Mouse (Mus musculus) brain, adult 10 weeks (tissue): ENCODE measurements around the gene Eef1akmt2. TPM values are rescaled to one million over a fixed set of nuclear protein-coding genes. Genes with fewer than 3 reads are reported as not detected.

Source experiments
- polyA plus RNA-seq: library from polyadenylated mRNA; stranded (reverse); fragments of 350-450 nt; fragmentation: Illumina TruSeq; extraction: RNeasy Lipid Tissue Mini Kit (QIAGEN cat#74804); gene quantifications from one replicate; pipeline ENCODE4 v1.2.3, GENCODE M21; 2015; ENCODE audit warnings: low read depth, low replicate concordance

The Eef1akmt2 gene
- polyA plus RNA-seq: 50.1 TPM

DNA sequence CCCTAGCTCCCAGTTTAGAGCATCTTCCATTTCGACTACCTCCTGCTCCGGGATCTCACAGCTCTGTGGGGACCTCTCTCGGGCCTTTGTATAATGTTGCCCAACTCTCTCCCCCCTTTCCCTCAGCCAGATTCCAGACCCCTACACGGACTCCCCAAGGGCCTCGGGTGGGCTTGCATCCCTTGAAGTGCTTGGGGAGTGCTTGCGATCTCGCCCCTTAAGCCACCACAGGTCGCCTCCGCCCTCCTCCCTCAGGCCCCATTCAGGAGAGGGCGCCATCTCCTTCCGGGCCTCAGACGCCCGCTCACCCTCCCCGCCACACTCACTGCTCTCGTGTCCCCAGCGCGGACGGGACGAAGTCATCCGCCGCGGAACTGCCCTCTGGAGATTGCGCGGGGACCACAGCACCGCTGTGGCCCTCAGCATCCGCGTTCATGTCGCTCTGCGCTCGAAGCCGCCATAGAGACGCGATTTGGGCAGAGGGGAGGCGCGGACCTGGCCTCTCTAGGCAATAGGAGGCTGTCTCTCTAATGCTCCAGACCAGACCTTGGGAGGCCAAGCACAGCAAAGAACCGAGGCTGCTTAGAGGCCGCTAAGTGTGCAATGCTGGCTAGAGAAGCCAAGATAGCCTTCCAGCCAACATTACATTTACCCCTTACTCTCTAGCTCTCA, at the start of gene Eef1akmt2:
Gene Eef1akmt2, minus strand, starts transcription at position 501 of the 672 bp plus-strand sequence.

DNA sequence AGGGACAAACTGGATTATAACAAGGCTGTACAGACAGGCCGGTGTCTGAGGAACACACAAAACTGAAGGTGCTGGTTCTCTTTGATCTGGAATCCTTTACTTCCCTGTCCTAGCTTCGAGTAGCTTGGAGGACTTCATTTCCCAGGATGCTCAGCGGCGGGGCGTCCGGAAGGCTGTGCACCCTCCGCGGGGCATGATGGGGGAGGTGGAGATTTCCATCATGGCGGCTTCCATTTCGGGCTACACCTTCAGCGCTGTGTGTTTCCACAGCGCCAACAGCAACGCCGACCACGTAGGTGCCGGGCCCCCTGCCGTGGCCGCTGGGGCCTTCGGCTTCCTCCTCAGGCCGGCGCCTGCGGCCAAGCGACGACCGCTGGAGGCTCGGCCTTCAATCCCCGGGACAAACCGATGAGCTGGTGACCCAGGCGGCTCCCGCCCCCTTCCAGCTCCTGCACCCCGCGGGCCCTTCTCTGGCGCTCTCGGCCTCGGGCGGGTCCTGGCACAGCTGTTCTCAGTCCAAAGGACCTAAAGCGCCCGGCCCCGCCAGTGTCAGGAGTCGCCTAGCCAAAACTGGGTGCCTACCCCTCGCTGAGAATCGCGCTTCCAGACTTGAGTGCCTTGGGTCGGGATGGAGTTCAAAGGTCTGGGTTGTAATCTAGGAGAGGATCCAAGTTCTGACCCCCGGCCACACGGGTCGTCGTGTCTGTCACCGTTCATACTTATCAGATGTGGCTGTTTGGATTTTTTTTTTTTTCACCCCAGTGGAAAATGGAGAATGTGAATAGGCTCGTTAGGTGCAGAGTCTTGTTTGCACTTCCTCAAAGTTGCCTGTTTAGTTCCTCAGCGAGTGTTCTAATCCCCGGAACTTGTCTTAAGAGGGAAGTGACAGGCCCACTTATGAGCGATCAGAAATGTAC, 6.8 kb upstream of the Eef1akmt2 start, which contains the start of gene Abraxas2:
Gene Abraxas2, plus strand, starts transcription at position 184 of the 917 bp plus-strand sequence.

DNA sequence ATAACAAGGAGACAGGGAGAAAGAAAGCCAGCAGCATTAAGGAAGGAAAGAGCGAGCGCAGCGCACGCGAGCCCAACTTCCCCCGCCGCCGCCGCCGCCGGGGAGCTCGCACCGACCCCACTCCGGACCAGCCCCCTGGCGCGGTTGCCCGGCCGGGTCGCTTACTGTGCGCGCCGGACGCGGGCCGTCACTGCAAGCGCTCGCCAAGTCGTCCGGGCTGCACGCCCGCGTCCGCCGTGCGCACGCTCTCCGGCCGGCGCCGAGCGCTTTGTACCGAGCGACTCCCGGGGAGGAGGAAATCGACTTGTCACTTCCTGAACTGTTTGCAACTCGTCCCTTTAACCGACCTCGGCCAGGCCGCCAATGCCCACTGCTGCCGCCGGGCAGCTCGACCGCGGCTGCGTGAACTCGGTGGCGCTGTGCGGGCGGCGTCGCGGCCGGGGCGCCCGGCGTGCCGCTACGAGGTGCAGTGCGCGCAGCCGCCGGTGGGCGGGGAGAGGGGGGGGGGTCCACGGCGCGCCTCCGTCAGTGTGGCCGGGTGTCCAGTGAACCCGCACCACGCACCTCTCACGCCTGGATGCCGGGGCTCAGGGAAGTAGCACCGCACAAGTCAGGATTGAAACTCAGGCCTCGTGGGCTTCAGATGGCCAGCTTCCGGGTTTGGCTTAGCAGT, 38.9 kb downstream of the Eef1akmt2 start, which contains the start of gene Fam53b:
Gene Fam53b, minus strand, starts transcription at position 471 of the 673 bp plus-strand sequence.

Other genes with a start within 250 kb of the Eef1akmt2 start
- gene Lhpp, start 242.0 kb downstream of the Eef1akmt2 start, polyA plus RNA-seq: 22.0 TPM
- 19.7 TPM for gene Fam53b, start 38.8 kb downstream of the Eef1akmt2 start, polyA plus RNA-seq
- 27.7 TPM for gene Abraxas2, start 6.6 kb upstream of the Eef1akmt2 start, polyA plus RNA-seq
- gene Zranb1, start 78.5 kb upstream of the Eef1akmt2 start, polyA plus RNA-seq: 32.5 TPM